Mouse (Mus musculus) megakaryocyte, embryonic 14.5 days (primary cell): ENCODE measurements at regions not wholly inside any gene's neighbourhood (a gene's known extent, or its start where the extent isn't known, plus 50 kb on each side); places are given as distances from the start of the nearest gene placed in this dataset.

Experiments
- FLI1 ChIP-seq: IDR thresholded peaks from 2 replicates; pipeline ENCODE4 v1.6.1; 2012; ENCODE audit warnings: low read length, inconsistent platforms, mixed read lengths
- GATA1 ChIP-seq: IDR thresholded peaks from 3 replicates; pipeline ENCODE4 v1.6.1; 2012; ENCODE audit warnings: mixed read lengths, low read length, inconsistent platforms, borderline replicate concordance

DNA sequence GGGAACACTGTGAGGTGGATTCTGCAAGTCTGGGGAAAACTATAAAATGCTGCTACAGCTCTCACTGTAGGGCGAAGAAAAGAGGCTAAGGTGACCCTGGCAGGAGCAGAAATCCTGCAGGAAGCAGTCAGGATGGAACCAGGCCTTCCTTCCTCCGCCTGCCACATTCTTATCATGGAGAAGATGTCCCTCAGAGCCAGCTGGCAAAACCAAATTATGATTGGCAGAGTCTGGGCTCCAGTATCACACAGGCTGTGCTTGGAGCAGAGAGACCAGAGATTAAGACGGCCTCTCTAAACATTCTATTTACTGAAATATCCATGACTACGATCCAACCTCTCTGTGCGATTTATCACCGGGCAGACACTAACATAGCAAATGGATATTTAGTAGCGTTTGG, 92.2 kb upstream of the Max start:
- TF ChIP-seq GATA1 = no peak
- no peak for TF ChIP-seq FLI1
